Mouse (Mus musculus) activated CD4-positive, CD25-positive, alpha-beta regulatory T cell (primary cell): ENCODE data around the gene Entpd5. TPM values are rescaled to one million over a fixed set of nuclear protein-coding genes. Genes with fewer than 3 reads are reported as not detected.

Experiments
- polyA plus RNA-seq, 2 experiments: library from polyadenylated mRNA; unstranded; fragments of 100-300 nt; shearing (Covaris generic); gene quantifications; one replicate each; pipeline ENCODE4 v1.2.1; 2017

Entpd5 gene
- polyA plus RNA-seq: 10 to 100 TPM; 32.1 to 36.3 TPM

GRCm38 (mm10) chr12:84408819-84409507 lies at the start of gene Entpd5, which contains the start of gene Bbof1:
TSS of gene Entpd5 (minus strand) at chr12:84409029.
TSS of gene Bbof1 (plus strand) at chr12:84409071.

DNA sequence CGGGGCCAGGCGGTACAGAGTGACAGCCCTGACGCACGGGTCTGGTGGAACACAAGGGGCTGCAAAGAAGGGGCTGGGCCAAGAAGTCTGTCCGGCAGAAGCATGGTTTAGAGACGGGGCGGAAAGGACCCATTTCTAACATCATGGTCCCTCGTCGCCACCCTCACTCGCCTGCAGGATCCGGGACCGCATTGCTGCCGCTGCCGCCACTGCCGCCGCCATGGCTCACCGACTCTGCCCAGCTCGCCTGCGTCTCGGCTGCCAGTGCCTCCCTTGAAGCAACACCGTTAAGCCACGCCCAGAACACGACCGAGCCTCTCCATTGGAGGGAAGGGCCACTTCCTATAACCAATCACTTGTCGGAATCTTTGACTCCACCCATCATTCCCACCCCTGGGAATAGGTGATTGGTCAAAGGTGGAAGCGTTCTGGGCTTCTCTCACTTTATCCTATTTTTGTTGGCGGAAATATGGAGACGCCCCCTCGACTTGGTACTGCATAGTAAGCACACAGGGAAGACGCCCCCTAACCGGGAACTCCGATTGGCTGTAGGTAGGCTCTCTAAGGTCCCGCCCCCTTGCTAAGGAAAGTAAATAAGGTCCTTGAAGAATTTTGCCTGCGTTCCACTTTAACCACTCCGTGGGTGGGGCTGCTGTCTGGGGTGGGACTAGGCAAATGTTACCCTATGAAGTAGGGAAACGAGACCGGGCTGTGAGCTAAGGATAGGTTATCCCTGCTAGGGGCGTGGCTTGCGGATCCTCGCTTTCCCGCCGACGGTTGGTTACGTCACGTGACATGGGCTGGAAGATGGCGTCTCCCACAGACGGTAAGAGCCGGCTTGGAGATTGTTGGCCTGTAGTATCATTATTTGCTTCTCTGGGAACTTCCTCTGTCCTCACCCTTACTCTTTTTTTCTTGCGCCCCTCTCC lies 42.2 kb upstream of the Entpd5 start, which contains the start of the genes Aldh6a1 and Lin52:
Gene Aldh6a1 (minus strand): TSS at position 287 of the 929 bp plus-strand sequence.
Gene Lin52 (plus strand): TSS at position 705 of the 929 bp plus-strand sequence.

DNA sequence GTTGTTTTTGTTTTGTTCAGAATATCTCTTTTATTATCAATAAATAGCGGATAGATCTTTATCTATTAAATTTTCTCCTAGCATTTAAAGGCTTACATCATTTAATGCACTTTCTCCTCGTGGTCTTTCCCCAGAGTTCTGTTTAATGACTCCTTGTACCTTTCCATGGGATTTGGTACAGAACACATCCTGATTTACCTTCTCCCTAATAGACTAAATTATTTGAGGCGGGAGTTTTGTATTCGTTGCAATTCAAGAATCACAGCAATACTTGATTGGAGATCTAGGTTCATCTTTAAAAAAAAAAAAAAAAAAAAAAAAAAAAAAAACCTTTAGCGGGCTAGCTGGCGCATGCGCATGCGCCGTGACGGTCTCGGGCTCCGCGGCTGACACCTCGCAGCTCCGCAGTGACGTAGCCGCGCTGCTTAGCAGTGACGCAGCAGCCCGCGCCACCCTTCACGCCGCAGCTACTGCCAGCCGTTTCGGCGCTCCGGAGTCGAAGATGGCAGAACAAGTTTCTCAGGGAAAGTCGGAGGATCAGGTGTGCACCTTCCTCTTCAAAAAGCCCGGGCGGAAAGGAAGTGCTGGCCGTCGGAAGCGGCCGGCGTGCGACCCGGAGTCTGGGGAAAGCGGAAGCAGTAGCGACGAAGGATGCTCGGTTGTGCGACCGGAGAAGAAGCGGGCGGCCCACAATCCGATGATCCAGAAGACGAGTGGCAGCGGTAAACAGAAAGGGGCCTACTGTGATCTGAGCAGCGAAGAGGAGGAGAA lies 8.2 kb upstream of the Entpd5 start, which contains the start of gene Rnf113a2:
Gene Rnf113a2 (plus strand): TSS at position 363 of the 771 bp plus-strand sequence.

GRCm38 (mm10) chr12:84361555-84362489 lies 47.0 kb downstream of the Entpd5 start, which contains the start of the genes Coq6 and Fam161b:
TSS of gene Coq6 (plus strand) at chr12:84361657.
TSS of gene Fam161b (minus strand) at chr12:84361833.

Other genes starting within 250 kb of the Entpd5 start
- gene Elmsan1, start 190.1 kb downstream of the Entpd5 start, polyA plus RNA-seq: 10 to 100 TPM; 14.2 to 19.1 TPM
- 10 to 100 TPM; 29.4 to 29.7 TPM for gene Ptgr2, start 123.8 kb downstream of the Entpd5 start, polyA plus RNA-seq
- 10 to 100 TPM; 55.8 to 64.5 TPM for gene Zfp410, start 92.2 kb downstream of the Entpd5 start, polyA plus RNA-seq
- gene Coq6, start 47.4 kb downstream of the Entpd5 start, polyA plus RNA-seq: 10 to 100 TPM; 15.8 to 24.0 TPM
- gene Fam161b, start 47.2 kb downstream of the Entpd5 start, polyA plus RNA-seq: under 1 TPM in 1 of 2 experiments, not detected in 1; 0.50 TPM
- 1 to 10 TPM in 1 of 2 experiments, not detected in 1; 2.3 TPM for gene Bbof1, start within 50 bp of the Entpd5 start, polyA plus RNA-seq
- gene Rnf113a2, start 8.2 kb upstream of the Entpd5 start, polyA plus RNA-seq: 10 to 100 TPM; 30.2 to 34.1 TPM
- gene Aldh6a1, start 42.0 kb upstream of the Entpd5 start, polyA plus RNA-seq: 10 to 100 TPM in 1 of 2 experiments, 1 to 10 TPM in 1; 7.1 to 22.1 TPM
- gene Lin52, start 42.4 kb upstream of the Entpd5 start, polyA plus RNA-seq: 10 to 100 TPM; 16.8 to 17.6 TPM
- gene Vsx2, start 160.7 kb upstream of the Entpd5 start, polyA plus RNA-seq: under 1 TPM in 1 of 2 experiments, not detected in 1; 0.05 TPM
- 10 to 100 TPM; 14.3 to 16.3 TPM for gene Abcd4, start 208.4 kb upstream of the Entpd5 start, polyA plus RNA-seq
- under 1 TPM in 1 of 2 experiments, not detected in 1; 0.26 TPM for gene Vrtn, start 232.0 kb upstream of the Entpd5 start, polyA plus RNA-seq